In genomic region chr15:24275100-24275499, GRCm38 (mm10) we compare ENCODE assay signal across 28 mouse cellular contexts.
A peak's percentile ranks its signal among the peaks of the same experiment; 100 is the strongest.
DNase-seq lines count a peak whose midpoint lies in the region; ATAC-seq lines count a peak whose summit lies in the region.
"Had no signal": no experiment of that assay in that cellular context is flagged by ENCODE, and none has a peak within 500 bp of the region (broad histone marks: within the 10 kb centered on the region; RNA-seq: fewer than 3 reads in every experiment).

No protein-coding gene starts in this region.

- no peaks in the 10 kb centered on the region for H3K36me3 ChIP-seq in hindbrain, embryonic 16.5 days (ENCODE audit: control insufficient read depth, insufficient read depth, low read length)
- H3K36me3 ChIP-seq in hindbrain, embryonic 11.5 days (ENCODE audit: control insufficient read depth, insufficient read depth, low read length): no peaks in the 10 kb centered on the region
- no peaks in the 10 kb centered on the region for H3K36me3 ChIP-seq in midbrain, embryonic 15.5 days (replicated peaks)
- no peaks in the 10 kb centered on the region for H3K36me3 ChIP-seq in midbrain, embryonic 10.5 days
- H3K36me3 ChIP-seq: embryonic facial prominence, embryonic 12.5 days; embryonic facial prominence, embryonic 15.5 days; forebrain, embryonic 12.5 days; forebrain, embryonic 15.5 days; heart, embryonic 10.5 days; heart, embryonic 13.5 days; hindbrain, embryonic 15.5 days had no signal

- H3K4me3 ChIP-seq in hindbrain, embryonic 16.5 days (ENCODE audit: low read length): no peak overlapping the region
- no peak overlapping the region for H3K4me3 ChIP-seq in hindbrain, embryonic 11.5 days (ENCODE audit: low read depth, low read length)
- no peak overlapping the region for H3K4me3 ChIP-seq in midbrain, embryonic 15.5 days
- H3K4me3 ChIP-seq in midbrain, embryonic 10.5 days: no peak overlapping the region
- H3K4me3 ChIP-seq: embryonic facial prominence, embryonic 12.5 days; embryonic facial prominence, embryonic 15.5 days; erythroblast, embryonic 14.5 days; forebrain, embryonic 12.5 days; forebrain, embryonic 15.5 days; heart, adult 2 months; heart, embryonic 10.5 days; heart, embryonic 13.5 days; hindbrain, embryonic 15.5 days had no signal

- no peak overlapping the region for H3K9ac ChIP-seq in hindbrain, embryonic 16.5 days (ENCODE audit: low read depth, low read length)
- H3K9ac ChIP-seq in hindbrain, embryonic 11.5 days (ENCODE audit: low read depth, low read length): no peak overlapping the region
- no peak overlapping the region for H3K9ac ChIP-seq in midbrain, embryonic 15.5 days
- H3K9ac ChIP-seq: embryonic facial prominence, embryonic 12.5 days; embryonic facial prominence, embryonic 15.5 days; forebrain, embryonic 12.5 days; forebrain, embryonic 15.5 days; heart, embryonic 13.5 days; hindbrain, embryonic 15.5 days had no signal

- ATAC-seq in hindbrain, embryonic 16.5 days: peak; percentile 20; the same call in 1 of the 2 replicates
- no peak for ATAC-seq in hindbrain, embryonic 11.5 days (ENCODE audit: low FRiP score)
- 0 out of 2 replicates have a peak, but pooled peaks have one; percentile 30 for ATAC-seq in midbrain, embryonic 15.5 days (replicated peaks)
- no peak for ATAC-seq in erythroblast, adult 5-6 weeks (replicated peaks; ENCODE audit: low FRiP score, poor library complexity, severe bottlenecking)
- ATAC-seq: CD4-positive, CD25-positive, alpha-beta regulatory T cell, adult 4 months; forebrain, embryonic 15.5 days; inflammation-experienced regulatory T-cells, adult 6 months; intestine, embryonic 16.5 days; Patski had no signal

- no peak overlapping the region for H3K27ac ChIP-seq in hindbrain, embryonic 16.5 days (ENCODE audit: low read depth, low read length)
- no peak overlapping the region for H3K27ac ChIP-seq in hindbrain, embryonic 11.5 days (ENCODE audit: low read depth, low read length)
- no peak overlapping the region for H3K27ac ChIP-seq in midbrain, embryonic 15.5 days
- no peak overlapping the region for H3K27ac ChIP-seq in midbrain, embryonic 10.5 days (replicated peaks)
- H3K27ac ChIP-seq: embryonic facial prominence, embryonic 12.5 days; embryonic facial prominence, embryonic 15.5 days; forebrain, embryonic 12.5 days; forebrain, embryonic 15.5 days; heart, adult 2 months; heart, embryonic 10.5 days; heart, embryonic 13.5 days; hindbrain, embryonic 15.5 days had no signal

- 63% methylated on average over 5 of the region's 5 CpGs for WGBS in hindbrain, embryonic 16.5 days
- WGBS in hindbrain, embryonic 11.5 days: 78% methylated on average over 5 of the region's 5 CpGs
- WGBS in midbrain, embryonic 15.5 days: 68% methylated on average over 5 of the region's 5 CpGs
- 81% methylated on average over 5 of the region's 5 CpGs for WGBS in midbrain, embryonic 10.5 days

- no peak overlapping the region for H3K4me2 ChIP-seq in hindbrain, embryonic 16.5 days (ENCODE audit: low read length)
- no peak overlapping the region for H3K4me2 ChIP-seq in hindbrain, embryonic 11.5 days (replicated peaks; ENCODE audit: low read depth, low read length)
- no peak overlapping the region for H3K4me2 ChIP-seq in midbrain, embryonic 15.5 days
- H3K4me2 ChIP-seq: embryonic facial prominence, embryonic 12.5 days; embryonic facial prominence, embryonic 15.5 days; forebrain, embryonic 12.5 days; forebrain, embryonic 15.5 days; heart, embryonic 13.5 days; hindbrain, embryonic 15.5 days had no signal

- no peak for DNase-seq in hindbrain, embryonic 11.5 days (ENCODE audit: low spot score)
- DNase-seq in midbrain, embryonic 10.5 days (ENCODE audit: low spot score): no peak
- peak; percentile 59 for DNase-seq in MN1 (ENCODE audit: low spot score)
- DNase-seq: adrenal gland, postnatal 10 days; adrenal gland, postnatal 36 days; cerebellum, adult 11 months; cerebellum, adult 2 months; cerebellum, adult 9-11 months; cerebellum, postnatal 25 days; gastrocnemius, postnatal 25 days; heart, adult 2 months; heart, postnatal 14 days; heart, postnatal 4 days had no signal

- no peaks in the 10 kb centered on the region for H3K9me3 ChIP-seq in hindbrain, embryonic 16.5 days (ENCODE audit: control insufficient read depth, low read length)
- no peaks in the 10 kb centered on the region for H3K9me3 ChIP-seq in hindbrain, embryonic 11.5 days (ENCODE audit: control insufficient read depth, low read length)
- no peaks in the 10 kb centered on the region for H3K9me3 ChIP-seq in midbrain, embryonic 15.5 days
- no peaks in the 10 kb centered on the region for H3K9me3 ChIP-seq in midbrain, embryonic 10.5 days (replicated peaks)
- H3K9me3 ChIP-seq: embryonic facial prominence, embryonic 12.5 days; embryonic facial prominence, embryonic 15.5 days; forebrain, embryonic 12.5 days; forebrain, embryonic 15.5 days; heart, embryonic 10.5 days; heart, embryonic 13.5 days; hindbrain, embryonic 15.5 days had no signal

- H3K4me1 ChIP-seq in hindbrain, embryonic 16.5 days (ENCODE audit: control insufficient read depth, insufficient read depth, low read depth, low read length): no peaks in the 10 kb centered on the region
- no peaks in the 10 kb centered on the region for H3K4me1 ChIP-seq in hindbrain, embryonic 11.5 days (replicated peaks; ENCODE audit: control insufficient read depth, insufficient read depth, low read length)
- H3K4me1 ChIP-seq in midbrain, embryonic 15.5 days: no peaks in the 10 kb centered on the region
- H3K4me1 ChIP-seq in midbrain, embryonic 10.5 days: no peaks in the 10 kb centered on the region
- H3K4me1 ChIP-seq: embryonic facial prominence, embryonic 12.5 days; embryonic facial prominence, embryonic 15.5 days; forebrain, embryonic 12.5 days; forebrain, embryonic 15.5 days; heart, embryonic 10.5 days; heart, embryonic 13.5 days had no signal

- H3K27me3 ChIP-seq in hindbrain, embryonic 16.5 days (replicated peaks; ENCODE audit: control insufficient read depth, insufficient read depth, low read length): no peaks in the 10 kb centered on the region
- no peaks in the 10 kb centered on the region for H3K27me3 ChIP-seq in hindbrain, embryonic 11.5 days (ENCODE audit: control insufficient read depth, insufficient read depth, low read length)
- H3K27me3 ChIP-seq in midbrain, embryonic 15.5 days (replicated peaks): no peaks in the 10 kb centered on the region
- H3K27me3 ChIP-seq in midbrain, embryonic 10.5 days (ENCODE audit: low read depth, poor library complexity, severe bottlenecking): no peaks in the 10 kb centered on the region
- H3K27me3 ChIP-seq: embryonic facial prominence, embryonic 12.5 days; embryonic facial prominence, embryonic 15.5 days; forebrain, embryonic 12.5 days; forebrain, embryonic 15.5 days; heart, embryonic 13.5 days; hindbrain, embryonic 15.5 days; Patski had no signal

Comparison
In these comparisons a context has a peak if more than half of its experiments do, and no peak if none do; other contexts are left out.
1. ATAC-seq: peak in hindbrain, embryonic 16.5 days (single experiment) and midbrain, embryonic 15.5 days (single experiment); none in hindbrain, embryonic 11.5 days (single experiment) and erythroblast, adult 5-6 weeks (single experiment).